12 mouse cellular contexts compared by ENCODE assay signal in genomic region chr5:111944972-111945285, GRCm38 (mm10).
DNase-seq lines count a peak whose midpoint lies in the region; ATAC-seq and TF ChIP-seq lines count a peak whose summit lies in the region.
"Had no signal": no experiment of that assay in that cellular context is flagged by ENCODE, and none has a peak within 500 bp of the region (broad histone marks: within the 10 kb centered on the region; RNA-seq: fewer than 3 reads in every experiment).

No protein-coding gene starts in this region.

- no peak overlapping the region for H3K4me2 ChIP-seq in lung, embryonic 15.5 days
- peak overlapping the region; percentile 39 for H3K4me2 ChIP-seq in hindbrain, embryonic 12.5 days (replicated peaks)
- peak overlapping the region; percentile 46 for H3K4me2 ChIP-seq in midbrain, embryonic 13.5 days (replicated peaks)
- H3K4me2 ChIP-seq in stomach, postnatal 0 days (replicated peaks; ENCODE audit: low read depth), result 0 out of 2 replicates have a peak overlapping the region, but pooled peaks have one; percentile 8
- H3K4me2 ChIP-seq: liver, embryonic 15.5 days had no signal

- TF ChIP-seq CTCF in stomach, postnatal 0 days (IDR thresholded peaks at IDR 0.05; ENCODE audit: low read depth), result no peak

- intact Hi-C loops in left cerebral cortex, postnatal 4 days (cut with DNase I), result loop anchor here (10.0 kb wide), 1 partner anchor 370 kb away; no protein-coding TSS in a partner anchor

- 43% methylated on average over 3 of the region's 3 CpGs for WGBS in lung, embryonic 15.5 days
- WGBS in hindbrain, embryonic 12.5 days, result 45% methylated on average over 3 of the region's 3 CpGs
- 42% methylated on average over 3 of the region's 3 CpGs for WGBS in midbrain, embryonic 13.5 days
- WGBS in stomach, postnatal 0 days, result 46% methylated on average over 3 of the region's 3 CpGs

- no peak overlapping the region for H3K4me3 ChIP-seq in lung, embryonic 15.5 days
- H3K4me3 ChIP-seq in hindbrain, embryonic 12.5 days, result no peak overlapping the region
- H3K4me3 ChIP-seq in midbrain, embryonic 13.5 days (replicated peaks), result no peak overlapping the region; the same call in 1 of the 2 replicates
- no peak overlapping the region for H3K4me3 ChIP-seq in stomach, postnatal 0 days (ENCODE audit: low read depth, low read length)
- H3K4me3 ChIP-seq: limb, embryonic 10.5 days; liver, embryonic 15.5 days had no signal

- DNase-seq in lung, postnatal 25 days (ENCODE audit: low spot score), result no peak
- DNase-seq in stomach, postnatal 0 days (ENCODE audit: low spot score), result no peak
- no peak for DNase-seq in left cerebral cortex, postnatal 4 days
- no peak for DNase-seq in urinary bladder, postnatal 36 days (ENCODE audit: low spot score in 2 of 2)
- DNase-seq in testis, postnatal 14 days (ENCODE audit: low spot score), result no peak
- DNase-seq: cerebellum, adult 11 months; gastrocnemius, postnatal 10 days had no signal

- peak; percentile 27; the same call in 1 of the 2 replicates for ATAC-seq in lung, embryonic 15.5 days (ENCODE audit: borderline replicate concordance, extremely low read depth, low FRiP score, low TSS enrichment)
- ATAC-seq in hindbrain, embryonic 12.5 days (ENCODE audit: low FRiP score), result peak; percentile 75; the same call in 1 of the 2 replicates
- ATAC-seq in midbrain, embryonic 13.5 days, result peak; percentile 77; the same call in 1 of the 2 replicates
- ATAC-seq in stomach, postnatal 0 days (ENCODE audit: low FRiP score, low TSS enrichment), result no peak

- no peaks in the 10 kb centered on the region for H3K27me3 ChIP-seq in lung, embryonic 15.5 days
- no peaks in the 10 kb centered on the region for H3K27me3 ChIP-seq in hindbrain, embryonic 12.5 days
- no peaks in the 10 kb centered on the region for H3K27me3 ChIP-seq in midbrain, embryonic 13.5 days
- no peaks in the 10 kb centered on the region for H3K27me3 ChIP-seq in stomach, postnatal 0 days (ENCODE audit: control insufficient read depth, insufficient read depth, low read length)
- H3K27me3 ChIP-seq: liver, embryonic 15.5 days had no signal

- no peak for TF ChIP-seq EP300 in stomach, postnatal 0 days (optimal IDR thresholded peaks at IDR 0.05)

- no peaks in the 10 kb centered on the region for H3K9me3 ChIP-seq in lung, embryonic 15.5 days
- H3K9me3 ChIP-seq in hindbrain, embryonic 12.5 days (replicated peaks), result no peaks in the 10 kb centered on the region
- H3K9me3 ChIP-seq in midbrain, embryonic 13.5 days, result no peaks in the 10 kb centered on the region
- no peaks in the 10 kb centered on the region for H3K9me3 ChIP-seq in stomach, postnatal 0 days (ENCODE audit: control insufficient read depth, low read length)
- H3K9me3 ChIP-seq: limb, embryonic 10.5 days; liver, embryonic 15.5 days had no signal

- H3K4me1 ChIP-seq in lung, embryonic 15.5 days, result no peaks in the 10 kb centered on the region
- H3K4me1 ChIP-seq in hindbrain, embryonic 12.5 days, result peaks cover 41% of the 10 kb centered on the region
- H3K4me1 ChIP-seq in midbrain, embryonic 13.5 days (replicated peaks), result peaks cover 52% of the 10 kb centered on the region
- H3K4me1 ChIP-seq in stomach, postnatal 0 days (replicated peaks; ENCODE audit: control insufficient read depth, insufficient read depth), result no peaks in the 10 kb centered on the region
- H3K4me1 ChIP-seq: liver, embryonic 15.5 days had no signal

- no peak overlapping the region for H3K27ac ChIP-seq in lung, embryonic 15.5 days
- peak overlapping the region; percentile 93 for H3K27ac ChIP-seq in hindbrain, embryonic 12.5 days
- H3K27ac ChIP-seq in midbrain, embryonic 13.5 days, result peak overlapping the region; percentile 93
- no peak overlapping the region for H3K27ac ChIP-seq in stomach, postnatal 0 days (replicated peaks)
- H3K27ac ChIP-seq: limb, embryonic 10.5 days; liver, embryonic 15.5 days had no signal

- no peaks in the 10 kb centered on the region for H3K36me3 ChIP-seq in lung, embryonic 15.5 days
- H3K36me3 ChIP-seq in hindbrain, embryonic 12.5 days, result no peaks in the 10 kb centered on the region
- no peaks in the 10 kb centered on the region for H3K36me3 ChIP-seq in midbrain, embryonic 13.5 days
- H3K36me3 ChIP-seq in stomach, postnatal 0 days (ENCODE audit: control insufficient read depth, insufficient read depth, low read length), result no peaks in the 10 kb centered on the region
- H3K36me3 ChIP-seq: limb, embryonic 10.5 days; liver, embryonic 15.5 days had no signal

- no peak overlapping the region for H3K9ac ChIP-seq in lung, embryonic 15.5 days
- no peak overlapping the region for H3K9ac ChIP-seq in hindbrain, embryonic 12.5 days
- H3K9ac ChIP-seq in midbrain, embryonic 13.5 days (replicated peaks), result peak overlapping the region; percentile 52
- no peak overlapping the region for H3K9ac ChIP-seq in stomach, postnatal 0 days (ENCODE audit: low read length)
- H3K9ac ChIP-seq: liver, embryonic 15.5 days had no signal

Comparison
In these comparisons a context has a peak if more than half of its experiments do, and no peak if none do; other contexts are left out.
1. H3K27ac ChIP-seq: peak in hindbrain, embryonic 12.5 days (single experiment) and midbrain, embryonic 13.5 days (single experiment); none in lung, embryonic 15.5 days (single experiment) and stomach, postnatal 0 days (single experiment).